Mouse (Mus musculus) embryonic facial prominence, embryonic 14.5 days (tissue): ENCODE measurements around the gene Trim32. TPM values are rescaled to one million over a fixed set of nuclear protein-coding genes. Genes with fewer than 3 reads are reported as not detected.

Source experiments
- ATAC-seq: fragments of 200-750 bp; cut with Nextera tagmentation; 2 replicates; pipeline ENCODE4 v1.8.0; 2017; ENCODE audit warnings: low read depth, moderate number of reproducible peaks, moderate TSS enrichment
- DNase-seq: peaks from one replicate; pipeline ENCODE4 v3.0.0-alpha.2; 2015; ENCODE audit warnings: low spot score
- H3K27ac ChIP-seq: fragments of 300-500 bp; sonication (generic); replicated peaks from 2 replicates; pipeline ENCODE4 v1.5.1; 2014; ENCODE audit warnings: low read depth, mild to moderate bottlenecking, low read length, moderate library complexity
- H3K27me3 ChIP-seq: fragments of 300-500 bp; sonication (generic); replicated peaks from 2 replicates; pipeline ENCODE4 v1.6.1; 2014; ENCODE audit warnings: low read length; ENCODE audit not compliant: control insufficient read depth, insufficient read depth
- H3K36me3 ChIP-seq: fragments of 300-500 bp; sonication (generic); 2 replicates; pipeline ENCODE4 v1.6.1; 2014; ENCODE audit warnings: low read length, mixed read lengths; ENCODE audit not compliant: control insufficient read depth, insufficient read depth
- H3K4me1 ChIP-seq: fragments of 300-500 bp; sonication (generic); 2 replicates; pipeline ENCODE4 v1.6.1; 2014; ENCODE audit warnings: antibody characterized with exemption, low read length; ENCODE audit not compliant: control insufficient read depth, insufficient read depth
- H3K4me2 ChIP-seq: fragments of 300-500 bp; sonication (generic); 2 replicates; pipeline ENCODE4 v1.6.1; 2014; ENCODE audit warnings: low read depth, mild to moderate bottlenecking, low read length, moderate library complexity, mixed read lengths
- H3K4me3 ChIP-seq: fragments of 300-500 bp; sonication (generic); 2 replicates; pipeline ENCODE4 v1.5.1; 2014; ENCODE audit warnings: low read depth, mild to moderate bottlenecking, low read length
- H3K9ac ChIP-seq: fragments of 300-500 bp; sonication (generic); 2 replicates; pipeline ENCODE4 v1.6.1; 2014; ENCODE audit warnings: low read depth, mild to moderate bottlenecking, low read length, moderate library complexity, mixed read lengths
- H3K9me3 ChIP-seq: fragments of 300-500 bp; sonication (generic); 2 replicates; pipeline ENCODE4 v1.6.1; 2016; ENCODE audit warnings: low read length; ENCODE audit not compliant: control insufficient read depth
- WGBS: fragments of 180-500 bp; shearing (Covaris S2); extraction: QIAGEN DNeasy Blood & Tissue Kit; methylation state at CpG from one replicate; pipeline ENCODE4 v1.1.7; 2014; 5-methylcytosine and 5-hydroxymethylcytosine counted together
- polyA plus RNA-seq: library from polyadenylated mRNA; unstranded; fragments of >200 nt; fragmentation: Nextera tagmentation; extraction: Ambion mirVana; gene quantifications from 2 replicates; pipeline ENCODE4 v1.2.1, GENCODE M21; 2014

The Trim32 gene
- 46.5 and 49.9 TPM in 2 replicates for polyA plus RNA-seq

GRCm38 (mm10) chr4:65604504-65605150, at the start of gene Trim32:
Gene Trim32, plus strand, starts transcription at chr4:65604986.
- Histone ChIP-seq H3K4me3 (peak within 1 kb of the TSS; percentile 64), H3K9me3 (no peaks in the 10 kb centered on the region), H3K27me3 (no peaks in the 10 kb centered on the region), H3K36me3 (no peaks in the 10 kb centered on the region), H3K4me2 (peak within 1 kb of the TSS; percentile 85), H3K27ac (peak within 1 kb of the TSS; percentile 57), H3K9ac (peak within 1 kb of the TSS; percentile 79), H3K4me1 (peaks cover 11% of the 10 kb centered on the region)
- ATAC-seq (peak; percentile 98), DNase-seq (peak; percentile 97)
- WGBS: 3% methylated on average over 33 of the region's 33 CpGs

- Histone ChIP-seq H3K27ac (no peak overlapping the region), H3K4me2 (no peak overlapping the region), H3K36me3 (no peaks in the 10 kb centered on the region), H3K4me1 (no peaks in the 10 kb centered on the region), H3K9me3 (no peaks in the 10 kb centered on the region), H3K27me3 (no peaks in the 10 kb centered on the region), H3K4me3 (no peak overlapping the region), H3K9ac (no peak overlapping the region)
- WGBS: 54% methylated on average over 4 of the region's 4 CpGs
- no peak for ATAC-seq
- DNase-seq: no peak
These were observed 39.3 kb upstream of the Trim32 start for GRCm38 (mm10) chr4:65565493-65565892.

GRCm38 (mm10) chr4:65580254-65580653, 24.5 kb upstream of the Trim32 start:
- DNase-seq: peak; percentile 39
- H3K4me1 ChIP-seq: no peaks in the 10 kb centered on the region
- no peak overlapping the region for H3K4me2 ChIP-seq
- no peak overlapping the region for H3K4me3 ChIP-seq
- no peaks in the 10 kb centered on the region for H3K27me3 ChIP-seq
- no peaks in the 10 kb centered on the region for H3K9me3 ChIP-seq
- WGBS: 53% methylated on average over 1 of the region's 1 CpGs
- no peak overlapping the region for H3K9ac ChIP-seq
- H3K36me3 ChIP-seq: no peaks in the 10 kb centered on the region
- H3K27ac ChIP-seq: no peak overlapping the region
- no peak for ATAC-seq

- no peak overlapping the region for H3K9ac ChIP-seq
- H3K4me3 ChIP-seq: no peak overlapping the region
- H3K27me3 ChIP-seq: no peaks in the 10 kb centered on the region
- no peak overlapping the region for H3K4me2 ChIP-seq
- DNase-seq (no peak), ATAC-seq (no peak)
- no peak overlapping the region for H3K27ac ChIP-seq
- no peaks in the 10 kb centered on the region for H3K9me3 ChIP-seq
- H3K4me1 ChIP-seq: no peaks in the 10 kb centered on the region
- WGBS: 53% methylated on average over 5 of the region's 5 CpGs
- no peaks in the 10 kb centered on the region for H3K36me3 ChIP-seq
These were observed 17.8 kb upstream of the Trim32 start for GRCm38 (mm10) chr4:65586947-65587346.

- no peak overlapping the region for H3K9ac ChIP-seq
- no peaks in the 10 kb centered on the region for H3K9me3 ChIP-seq
- DNase-seq: peak; percentile 84
- H3K4me1 ChIP-seq: no peaks in the 10 kb centered on the region
- H3K27ac ChIP-seq: no peak overlapping the region
- no peak overlapping the region for H3K4me3 ChIP-seq
- H3K36me3 ChIP-seq: no peaks in the 10 kb centered on the region
- ATAC-seq: peak; percentile 75; the same call in 1 of the 2 replicates
- no peak overlapping the region for H3K4me2 ChIP-seq
- H3K27me3 ChIP-seq: no peaks in the 10 kb centered on the region
These were observed 15.0 kb upstream of the Trim32 start for GRCm38 (mm10) chr4:65589780-65590179.

GRCm38 (mm10) chr4:65594601-65595369, 10.0 kb upstream of the Trim32 start:
- no peak for ATAC-seq
- 70% methylated on average over 5 of the region's 5 CpGs for WGBS

GRCm38 (mm10) chr4:65605151-65605702, 441 bp downstream of the Trim32 start:
- Histone ChIP-seq H3K9ac (peak overlapping the region; percentile 79), H3K9me3 (no peaks in the 10 kb centered on the region), H3K27ac (peak overlapping the region; percentile 35; the same call in 1 of the 2 replicates), H3K27me3 (no peaks in the 10 kb centered on the region), H3K4me3 (peak overlapping the region; percentile 64), H3K36me3 (no peaks in the 10 kb centered on the region), H3K4me1 (peaks cover 11% of the 10 kb centered on the region), H3K4me2 (peak overlapping the region; percentile 85)
- DNase-seq (no peak), ATAC-seq (peak; percentile 81)
- WGBS: 1% methylated on average over 21 of the region's 21 CpGs

More at GRCm38 (mm10) chr4:65594601-65595369, 10.0 kb upstream of the Trim32 start:
- Histone ChIP-seq H3K27ac (no peak overlapping the region), H3K9me3 (no peaks in the 10 kb centered on the region), H3K4me2 (no peak overlapping the region), H3K9ac (no peak overlapping the region), H3K36me3 (no peaks in the 10 kb centered on the region), H3K27me3 (no peaks in the 10 kb centered on the region), H3K4me3 (no peak overlapping the region), H3K4me1 (no peaks in the 10 kb centered on the region)
- DNase-seq: no peak

- Histone ChIP-seq H3K4me2 (no peak overlapping the region), H3K9ac (no peak overlapping the region), H3K27me3 (no peaks in the 10 kb centered on the region), H3K4me1 (peaks cover 11% of the 10 kb centered on the region), H3K4me3 (no peak overlapping the region), H3K36me3 (no peaks in the 10 kb centered on the region), H3K9me3 (no peaks in the 10 kb centered on the region), H3K27ac (no peak overlapping the region)
- DNase-seq (no peak), ATAC-seq (no peak)
- WGBS: 84% methylated on average over 10 of the region's 10 CpGs
These were observed 2.4 kb downstream of the Trim32 start for GRCm38 (mm10) chr4:65607184-65607631.
